Mouse (Mus musculus) embryonic facial prominence, embryonic 11.5 days (tissue): ENCODE measurements around the gene Cpsf6. TPM values are rescaled to one million over a fixed set of nuclear protein-coding genes. Genes with fewer than 3 reads are reported as not detected.
"Not testable (repeated sequence)": the region's sequence is repeated elsewhere in the genome, so short reads cannot be mapped to it uniquely, and the experiment has no call there.

Source experiments
- ATAC-seq: fragments of 200-750 bp; cut with Nextera tagmentation; replicated peaks from 2 replicates; pipeline ENCODE4 v1.8.0; 2017; ENCODE audit warnings: low read depth; ENCODE audit not compliant: insufficient number of reproducible peaks, low FRiP score, low TSS enrichment
- DNase-seq: peaks from one replicate; pipeline ENCODE4 v3.0.0-alpha.2; 2015; ENCODE audit warnings: low spot score
- H3K27ac ChIP-seq: fragments of 300-500 bp; sonication (generic); replicated peaks from 2 replicates; pipeline ENCODE4 v1.5.1; 2014; ENCODE audit warnings: mild to moderate bottlenecking, low read depth, low read length, control low read depth
- H3K27me3 ChIP-seq: fragments of 300-500 bp; sonication (generic); 2 replicates; pipeline ENCODE4 v1.6.1; 2014; ENCODE audit warnings: mild to moderate bottlenecking, low read length, moderate library complexity, mixed read lengths; ENCODE audit not compliant: control insufficient read depth, insufficient read depth
- H3K36me3 ChIP-seq: fragments of 300-500 bp; sonication (generic); replicated peaks from 2 replicates; pipeline ENCODE4 v1.6.1; 2014; ENCODE audit warnings: low read depth, mild to moderate bottlenecking, low read length, moderate library complexity, mixed read lengths; ENCODE audit not compliant: control insufficient read depth, insufficient read depth
- H3K4me1 ChIP-seq: fragments of 300-500 bp; sonication (generic); 2 replicates; pipeline ENCODE4 v1.6.1; 2014; ENCODE audit warnings: low read length, mixed read lengths; ENCODE audit not compliant: control insufficient read depth, insufficient read depth
- H3K4me2 ChIP-seq: fragments of 300-500 bp; sonication (generic); 2 replicates; pipeline ENCODE4 v1.6.1; 2014; ENCODE audit warnings: low read depth, mild to moderate bottlenecking, control low read depth, low read length, moderate library complexity
- H3K4me3 ChIP-seq: fragments of 300-500 bp; sonication (generic); 2 replicates; pipeline ENCODE4 v1.5.1; 2014; ENCODE audit warnings: low read depth, low read length, control low read depth
- H3K9ac ChIP-seq: fragments of 300-500 bp; sonication (generic); replicated peaks from 2 replicates; pipeline ENCODE4 v1.6.1; 2014; ENCODE audit warnings: mild to moderate bottlenecking, control low read depth, low read length
- H3K9me3 ChIP-seq: fragments of 300-500 bp; sonication (generic); replicated peaks from 2 replicates; pipeline ENCODE4 v1.6.1; 2016; ENCODE audit warnings: mild to moderate bottlenecking, low read length, inconsistent platforms, mixed read lengths; ENCODE audit not compliant: control insufficient read depth
- WGBS: fragments of 180-500 bp; shearing (Covaris S2); extraction: QIAGEN DNeasy Blood & Tissue Kit; methylation state at CpG from one replicate; pipeline ENCODE4 v1.1.7; 2014; 5-methylcytosine and 5-hydroxymethylcytosine counted together
- polyA plus RNA-seq: library from polyadenylated mRNA; unstranded; fragments of >200 nt; fragmentation: Nextera tagmentation; extraction: Ambion mirVana; gene quantifications from 2 replicates; pipeline ENCODE4 v1.2.1, GENCODE M21; 2014

Gene Cpsf6
- polyA plus RNA-seq, 1 experiment from 2014 or later, result 223 TPM

DNA sequence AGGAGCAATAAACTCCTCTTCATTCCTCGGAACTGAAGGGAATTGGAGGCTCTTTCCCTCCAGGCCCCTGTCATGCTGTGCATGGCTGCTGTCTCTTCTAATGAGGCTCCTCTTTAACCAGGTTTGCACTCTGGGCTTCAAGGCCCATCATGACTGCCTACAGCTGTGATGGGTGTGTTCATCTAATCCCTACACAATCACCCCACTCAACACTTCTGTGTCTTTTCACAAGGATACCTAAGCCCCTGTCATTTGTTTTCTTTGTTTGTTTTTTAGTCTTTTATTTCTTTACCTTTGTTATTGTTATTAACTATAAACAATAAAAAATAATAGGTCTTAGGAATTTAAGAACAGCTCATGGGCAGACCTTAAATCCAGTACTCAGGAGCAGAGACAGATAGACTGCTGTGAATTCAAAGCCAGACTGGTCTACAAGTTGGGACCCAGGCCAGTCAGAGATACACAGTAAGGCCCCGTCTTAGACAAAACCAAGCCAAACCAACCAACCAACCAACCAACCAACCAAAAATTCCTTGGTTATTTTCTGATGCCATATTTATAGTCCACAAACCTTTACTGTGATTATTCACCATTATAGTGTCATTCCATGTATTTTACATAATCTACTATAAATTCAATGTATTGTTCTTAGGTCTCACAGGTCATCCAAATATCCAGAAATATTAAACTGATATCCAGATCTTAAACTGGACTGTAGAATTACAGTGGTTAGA lies 9.0 kb upstream of the Cpsf6 start:
- ATAC-seq (no peak), DNase-seq (no peak)
- Histone ChIP-seq H3K4me3 (no peak overlapping the region), H3K27me3 (no peaks in the 10 kb centered on the region), H3K4me2 (no peak overlapping the region), H3K9ac (no peak overlapping the region), H3K27ac (no peak overlapping the region), H3K9me3 (no peaks in the 10 kb centered on the region), H3K36me3 (no peaks in the 10 kb centered on the region), H3K4me1 (no peaks in the 10 kb centered on the region)
- 64% methylated on average over 2 of the region's 2 CpGs for WGBS

DNA sequence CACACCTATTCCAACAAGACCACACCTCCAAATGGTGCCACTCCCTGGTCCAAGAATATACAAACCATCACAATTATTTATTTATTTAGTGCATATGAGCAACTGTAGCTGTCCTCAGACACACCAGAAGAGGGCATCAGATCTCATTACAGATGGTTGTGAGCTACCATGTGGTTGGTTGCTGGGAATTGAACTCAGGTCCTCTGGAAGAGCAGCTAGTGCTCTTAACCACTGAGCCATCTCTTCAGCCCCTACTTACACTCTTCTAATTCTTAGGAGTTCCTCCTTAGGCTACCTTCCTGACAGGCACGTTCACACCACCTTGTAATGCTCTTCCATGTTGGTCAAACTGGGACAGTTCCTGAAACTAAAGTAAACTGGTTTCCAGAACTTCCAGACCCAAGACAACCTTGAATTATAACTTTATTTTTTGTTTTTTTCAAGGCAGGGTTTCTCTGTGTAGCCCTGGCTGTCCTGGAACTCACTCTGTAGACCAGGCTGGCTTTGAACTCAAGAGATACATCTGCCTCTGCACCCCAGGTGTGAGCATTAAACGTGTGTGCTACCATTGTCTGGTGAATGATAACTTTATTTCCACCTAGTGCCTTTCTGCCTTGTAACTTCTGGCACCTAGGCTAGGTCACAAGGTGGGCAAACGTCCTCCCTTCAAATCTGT lies 8.3 kb upstream of the Cpsf6 start:
- not testable (repeated sequence) for H3K4me1 ChIP-seq, ATAC-seq, H3K36me3 ChIP-seq, H3K4me2 ChIP-seq, H3K9ac ChIP-seq, H3K27ac ChIP-seq, DNase-seq, H3K4me3 ChIP-seq, H3K9me3 ChIP-seq, H3K27me3 ChIP-seq
- WGBS, result 48% methylated on average over 3 of the region's 3 CpGs

DNA sequence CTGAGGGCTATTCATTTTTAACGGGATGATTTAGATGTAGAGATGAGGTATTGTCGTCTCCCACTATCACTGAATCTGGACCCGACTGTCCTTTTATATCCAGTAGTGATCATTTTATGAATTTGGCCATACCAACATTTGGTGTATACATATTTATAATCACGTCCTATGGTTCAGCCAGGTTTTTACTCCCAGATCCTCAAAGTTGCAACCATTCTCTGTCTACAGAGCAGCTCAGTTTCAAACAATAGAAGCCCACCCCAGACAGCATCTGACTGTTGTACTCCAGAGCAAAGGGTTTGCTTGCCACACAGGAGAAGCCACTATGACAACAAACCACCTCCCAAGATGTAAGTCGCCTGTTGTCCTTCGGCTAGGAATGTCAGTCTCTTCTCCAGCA lies 7.2 kb upstream of the Cpsf6 start:
- Histone ChIP-seq H3K36me3 (no peaks in the 10 kb centered on the region), H3K9me3 (no peaks in the 10 kb centered on the region), H3K4me1 (no peaks in the 10 kb centered on the region), H3K27ac (no peak overlapping the region), H3K4me2 (no peak overlapping the region), H3K4me3 (no peak overlapping the region), H3K9ac (no peak overlapping the region), H3K27me3 (no peaks in the 10 kb centered on the region)
- ATAC-seq (no peak), DNase-seq (no peak)
- WGBS, result 75% methylated on average over 6 of the region's 6 CpGs

- no peak overlapping the region for H3K9ac ChIP-seq
- no peak for DNase-seq
- H3K4me1 ChIP-seq, result no peaks in the 10 kb centered on the region
- no peak for ATAC-seq
- H3K27me3 ChIP-seq, result no peaks in the 10 kb centered on the region
- no peaks in the 10 kb centered on the region for H3K9me3 ChIP-seq
- WGBS, result 86% methylated on average over 1 of the region's 1 CpGs
- H3K36me3 ChIP-seq, result no peaks in the 10 kb centered on the region
- no peak overlapping the region for H3K4me2 ChIP-seq
- H3K4me3 ChIP-seq, result no peak overlapping the region
- no peak overlapping the region for H3K27ac ChIP-seq
Measured at GRCm38 (mm10) chr10:117386261-117386660, 6.4 kb upstream of the Cpsf6 start.

DNA sequence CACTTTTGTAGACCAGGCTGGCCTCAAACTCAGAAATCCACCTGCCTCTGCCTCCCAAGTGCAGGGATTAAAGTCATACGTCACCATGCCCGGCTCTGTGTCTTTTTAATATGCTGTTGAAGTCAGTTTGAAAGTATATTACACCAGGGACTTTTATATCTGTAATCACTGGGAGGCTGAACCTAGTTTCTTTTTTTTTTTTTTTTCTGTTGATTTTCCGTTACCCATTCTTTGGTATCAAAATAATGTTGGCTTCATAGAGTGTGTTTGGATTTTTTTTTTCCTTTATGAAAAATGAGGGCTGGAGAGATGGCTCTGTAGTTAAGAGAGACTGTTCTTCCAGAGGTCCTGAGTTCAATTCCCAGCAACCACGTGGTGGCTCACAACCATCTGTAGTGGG lies 5.6 kb upstream of the Cpsf6 start:
- no peaks in the 10 kb centered on the region for H3K4me1 ChIP-seq
- no peak for ATAC-seq
- no peak for DNase-seq
- H3K9me3 ChIP-seq, result no peaks in the 10 kb centered on the region
- no peaks in the 10 kb centered on the region for H3K36me3 ChIP-seq
- H3K4me2 ChIP-seq, result no peak overlapping the region
- no peak overlapping the region for H3K27ac ChIP-seq
- H3K27me3 ChIP-seq, result no peaks in the 10 kb centered on the region
- no peak overlapping the region for H3K4me3 ChIP-seq
- 90% methylated on average over 4 of the region's 4 CpGs for WGBS
- H3K9ac ChIP-seq, result no peak overlapping the region

GRCm38 (mm10) chr10:117385086-117385430 lies 5.2 kb upstream of the Cpsf6 start:
- no peak overlapping the region for H3K27ac ChIP-seq
- H3K4me2 ChIP-seq, result no peak overlapping the region
- WGBS, result 91% methylated on average over 2 of the region's 2 CpGs
- ATAC-seq, result no peak
- H3K9ac ChIP-seq, result no peak overlapping the region
- no peaks in the 10 kb centered on the region for H3K9me3 ChIP-seq
- no peaks in the 10 kb centered on the region for H3K4me1 ChIP-seq
- H3K4me3 ChIP-seq, result no peak overlapping the region
- H3K27me3 ChIP-seq, result no peaks in the 10 kb centered on the region
- no peaks in the 10 kb centered on the region for H3K36me3 ChIP-seq
- no peak for DNase-seq

DNA sequence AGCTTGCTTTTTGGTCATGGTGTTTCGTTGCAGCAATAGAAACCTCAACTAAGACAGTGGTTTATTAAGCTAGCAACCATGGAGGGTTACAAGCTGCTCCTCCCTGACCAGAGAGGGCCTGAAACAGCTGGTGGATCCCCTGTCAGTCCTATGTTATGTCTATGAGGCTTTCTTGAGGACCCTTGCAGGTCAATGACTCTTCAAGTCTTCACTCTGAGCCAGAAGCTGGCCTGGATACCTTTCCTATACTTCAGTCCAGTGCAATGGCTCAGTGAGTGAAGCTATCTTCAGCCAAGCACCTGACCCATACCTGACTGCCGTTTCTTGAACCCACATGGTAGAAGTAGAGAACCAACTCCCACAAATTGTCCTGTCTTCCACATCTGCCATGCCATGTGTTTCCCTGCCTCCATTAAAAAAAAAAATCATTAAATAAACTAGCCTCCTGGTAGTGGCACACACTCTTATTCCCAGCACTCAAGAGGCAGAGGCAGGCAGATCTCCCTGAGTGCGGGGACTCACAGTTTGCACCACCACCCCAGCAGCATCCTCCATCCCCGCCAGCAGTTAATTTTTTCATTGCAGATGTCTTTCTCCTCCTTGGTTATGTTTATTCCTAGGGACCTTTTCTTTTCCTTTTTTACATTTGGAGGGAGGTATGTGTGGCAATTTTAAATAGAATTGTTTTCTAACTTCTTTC lies 4.7 kb upstream of the Cpsf6 start:
- no peak overlapping the region for H3K4me3 ChIP-seq
- DNase-seq (no peak), ATAC-seq (no peak)
- H3K9me3 ChIP-seq, result no peaks in the 10 kb centered on the region
- WGBS, result 84% methylated on average over 4 of the region's 4 CpGs
- no peaks in the 10 kb centered on the region for H3K36me3 ChIP-seq
- no peaks in the 10 kb centered on the region for H3K27me3 ChIP-seq
- H3K27ac ChIP-seq, result no peak overlapping the region
- H3K9ac ChIP-seq, result no peak overlapping the region
- H3K4me2 ChIP-seq, result no peak overlapping the region
- no peaks in the 10 kb centered on the region for H3K4me1 ChIP-seq

GRCm38 (mm10) chr10:117383941-117384340 lies 4.1 kb upstream of the Cpsf6 start:
- H3K4me3 ChIP-seq, result no peak overlapping the region
- H3K27me3 ChIP-seq, result no peaks in the 10 kb centered on the region
- no peaks in the 10 kb centered on the region for H3K36me3 ChIP-seq
- 68% methylated on average over 6 of the region's 6 CpGs for WGBS
- no peaks in the 10 kb centered on the region for H3K9me3 ChIP-seq
- H3K27ac ChIP-seq, result no peak overlapping the region
- no peak for ATAC-seq
- H3K4me2 ChIP-seq, result no peak overlapping the region
- no peak for DNase-seq
- no peaks in the 10 kb centered on the region for H3K4me1 ChIP-seq
- H3K9ac ChIP-seq, result no peak overlapping the region
